Mouse (Mus musculus): ENCODE measurements around the gene Rcor1.

The Rcor1 gene

GRCm38 (mm10) chr12:111038976-111039612 lies at the start of gene Rcor1:
TSS of gene Rcor1 (plus strand) at chr12:111039351.
- peak; percentile 99 for DNase-seq (ENCODE audit: low read depth, low spot score)

- no peak for DNase-seq (ENCODE audit: low read depth, low spot score)
Measured at GRCm38 (mm10) chr12:110989409-110989808, 49.7 kb upstream of the Rcor1 start.

GRCm38 (mm10) chr12:110990500-110990899 lies 48.7 kb upstream of the Rcor1 start:
- DNase-seq (ENCODE audit: low read depth, low spot score), result no peak

- peak; percentile 90 for DNase-seq (ENCODE audit: low read depth, low spot score)
Measured at GRCm38 (mm10) chr12:110991361-110992127, 47.6 kb upstream of the Rcor1 start.

GRCm38 (mm10) chr12:110992128-110992553 lies 47.0 kb upstream of the Rcor1 start:
- peak; percentile 89 for DNase-seq (ENCODE audit: low read depth, low spot score)

- DNase-seq (ENCODE audit: low read depth, low spot score), result no peak
Measured at GRCm38 (mm10) chr12:110992771-110993170, 46.4 kb upstream of the Rcor1 start.

GRCm38 (mm10) chr12:110993226-110993625 lies 45.9 kb upstream of the Rcor1 start:
- no peak for DNase-seq (ENCODE audit: low read depth, low spot score)

GRCm38 (mm10) chr12:110994666-110995065 lies 44.5 kb upstream of the Rcor1 start:
- DNase-seq (ENCODE audit: low read depth, low spot score), result no peak

GRCm38 (mm10) chr12:110998092-110998491 lies 41.1 kb upstream of the Rcor1 start:
- DNase-seq (ENCODE audit: low read depth, low spot score), result no peak

GRCm38 (mm10) chr12:110999820-111000219 lies 39.3 kb upstream of the Rcor1 start:
- no peak for DNase-seq (ENCODE audit: low read depth, low spot score)

GRCm38 (mm10) chr12:111000956-111001355 lies 38.2 kb upstream of the Rcor1 start:
- DNase-seq (ENCODE audit: low read depth, low spot score), result no peak

GRCm38 (mm10) chr12:111004142-111004541 lies 35.0 kb upstream of the Rcor1 start:
- no peak for DNase-seq (ENCODE audit: low read depth, low spot score)

GRCm38 (mm10) chr12:111005803-111006202 lies 33.3 kb upstream of the Rcor1 start:
- no peak for DNase-seq (ENCODE audit: low read depth, low spot score)

- no peak for DNase-seq (ENCODE audit: low read depth, low spot score)
Measured at GRCm38 (mm10) chr12:111006339-111006738, 32.8 kb upstream of the Rcor1 start.

GRCm38 (mm10) chr12:111007134-111008103 lies 31.7 kb upstream of the Rcor1 start:
- DNase-seq (ENCODE audit: low read depth, low spot score), result no peak

GRCm38 (mm10) chr12:111008500-111009490 lies 30.4 kb upstream of the Rcor1 start:
- DNase-seq (ENCODE audit: low read depth, low spot score), result no peak

GRCm38 (mm10) chr12:111009615-111010257 lies 29.4 kb upstream of the Rcor1 start:
- no peak for DNase-seq (ENCODE audit: low read depth, low spot score)

- no peak for DNase-seq (ENCODE audit: low read depth, low spot score)
Measured at GRCm38 (mm10) chr12:111016807-111017206, 22.3 kb upstream of the Rcor1 start.

- DNase-seq (ENCODE audit: low read depth, low spot score), result no peak
Measured at GRCm38 (mm10) chr12:111018068-111018467, 21.1 kb upstream of the Rcor1 start.

GRCm38 (mm10) chr12:111019086-111019485 lies 20.1 kb upstream of the Rcor1 start:
- no peak for DNase-seq (ENCODE audit: low read depth, low spot score)

Data from mesoderm, embryonic 11.5 days (tissue).